7 mouse cellular contexts compared by ENCODE assay signal in genomic region chr4:116463231-116464125, GRCm38 (mm10). TPM values are rescaled to one million over a fixed set of nuclear protein-coding genes. Genes with fewer than 3 reads are reported as not detected.
A peak's percentile ranks its signal among the peaks of the same experiment; 100 is the strongest.
DNase-seq lines count a peak whose midpoint lies in the region; ATAC-seq and TF ChIP-seq lines count a peak whose summit lies in the region.

No protein-coding gene starts in this region.

- TF ChIP-seq CTCF in Patski (IDR thresholded peaks at IDR 0.05) = no peak
- no peak for TF ChIP-seq CTCF in cerebellum, adult 2 months (IDR thresholded peaks at IDR 0.05; ENCODE audit: borderline replicate concordance, insufficient read depth, low read depth, low read length)

- CTCF ChIA-PET in Patski (lab: Charles Lee) = interaction anchor here (1.0 to 1.6 kb wide), 2 partner anchors 16 to 17 kb away, joined by 3 to 4 read pairs; no protein-coding TSS in a partner anchor

- H3K36me3 ChIP-seq in hindbrain, embryonic 16.5 days (ENCODE audit: control insufficient read depth, insufficient read depth, low read length) = no peaks in the 10 kb centered on the region
- no peaks in the 10 kb centered on the region for H3K36me3 ChIP-seq in limb, embryonic 10.5 days
- no peaks in the 10 kb centered on the region for H3K36me3 ChIP-seq in midbrain, embryonic 12.5 days

- H3K9ac ChIP-seq in hindbrain, embryonic 16.5 days (ENCODE audit: low read depth, low read length) = peak overlapping the region; percentile 84
- H3K9ac ChIP-seq in midbrain, embryonic 12.5 days (replicated peaks) = peak overlapping the region; percentile 93

- WGBS in cerebellum, adult 2 months = under 1% methylated on average over 70 of the region's 74 CpGs
- under 1% methylated on average over 68 of the region's 74 CpGs for WGBS in hindbrain, embryonic 16.5 days
- WGBS in limb, embryonic 10.5 days = under 1% methylated on average over 72 of the region's 74 CpGs
- under 1% methylated on average over 73 of the region's 74 CpGs for WGBS in midbrain, embryonic 12.5 days

- in situ Hi-C loops in Patski (cut with MboI; ENCODE audit: low pct_unique_long_range_greater_than_20kb) = no loop called here

- H3K27me3 ChIP-seq in Patski = no peaks in the 10 kb centered on the region
- H3K27me3 ChIP-seq in cerebellum, adult 2 months (ENCODE audit: control insufficient read depth, insufficient read depth, low read length) = no peaks in the 10 kb centered on the region
- no peaks in the 10 kb centered on the region for H3K27me3 ChIP-seq in hindbrain, embryonic 16.5 days (replicated peaks; ENCODE audit: control insufficient read depth, insufficient read depth, low read length)
- no peaks in the 10 kb centered on the region for H3K27me3 ChIP-seq in limb, embryonic 10.5 days (ENCODE audit: low read depth, poor library complexity, severe bottlenecking)
- no peaks in the 10 kb centered on the region for H3K27me3 ChIP-seq in midbrain, embryonic 12.5 days

- H3K9me3 ChIP-seq in hindbrain, embryonic 16.5 days (ENCODE audit: control insufficient read depth, low read length) = no peaks in the 10 kb centered on the region
- H3K9me3 ChIP-seq in limb, embryonic 10.5 days (replicated peaks) = no peaks in the 10 kb centered on the region
- peaks cover 5% of the 10 kb centered on the region; the same call in 1 of the 2 replicates for H3K9me3 ChIP-seq in midbrain, embryonic 12.5 days

- no peaks in the 10 kb centered on the region; the same call in 1 of the 2 replicates for H3K4me1 ChIP-seq in cerebellum, adult 2 months (ENCODE audit: control insufficient read depth, insufficient read depth, low read length)
- H3K4me1 ChIP-seq in hindbrain, embryonic 16.5 days (ENCODE audit: control insufficient read depth, insufficient read depth, low read depth, low read length) = peaks cover 18% of the 10 kb centered on the region
- peaks cover 17% of the 10 kb centered on the region for H3K4me1 ChIP-seq in limb, embryonic 10.5 days
- peaks cover 24% of the 10 kb centered on the region for H3K4me1 ChIP-seq in midbrain, embryonic 12.5 days

- DNase-seq in Patski (ENCODE audit: low read depth, low spot score) = no peak
- DNase-seq in cerebellum, adult 2 months = peak; percentile 54 to 71
- DNase-seq in frontal cortex, postnatal 36 days (ENCODE audit: low spot score in 2 of 2) = peak; percentile 15 to 34
- peak; percentile 76 for DNase-seq in limb, embryonic 10.5 days (ENCODE audit: low spot score)
- peak; percentile 33 to 43 for DNase-seq in spleen, postnatal 36 days (ENCODE audit: low spot score in 2 of 2)

- no peak for TF ChIP-seq POLR2A in cerebellum, adult 2 months (IDR thresholded peaks at IDR 0.05; ENCODE audit: borderline replicate concordance, insufficient read depth, low read length)

- H3K4me2 ChIP-seq in hindbrain, embryonic 16.5 days (ENCODE audit: low read length) = peak overlapping the region; percentile 72
- H3K4me2 ChIP-seq in midbrain, embryonic 12.5 days (replicated peaks) = peak overlapping the region; percentile 68

- H3K4me3 ChIP-seq in cerebellum, adult 2 months (replicated peaks; ENCODE audit: insufficient read depth, low read depth, low read length) = peak overlapping the region; percentile 91
- H3K4me3 ChIP-seq in hindbrain, embryonic 16.5 days (ENCODE audit: low read length) = peak overlapping the region; percentile 91
- H3K4me3 ChIP-seq in limb, embryonic 10.5 days = peak overlapping the region; percentile 99
- H3K4me3 ChIP-seq in midbrain, embryonic 12.5 days = peak overlapping the region; percentile 98

- peak overlapping the region; percentile 72 for H3K27ac ChIP-seq in cerebellum, adult 2 months (ENCODE audit: insufficient read depth, low read length)
- peak overlapping the region; percentile 96 for H3K27ac ChIP-seq in hindbrain, embryonic 16.5 days (ENCODE audit: low read depth, low read length)
- H3K27ac ChIP-seq in limb, embryonic 10.5 days = peak overlapping the region; percentile 97
- peak overlapping the region; percentile 96 for H3K27ac ChIP-seq in midbrain, embryonic 12.5 days (replicated peaks)

- peak; percentile 8 for ATAC-seq in Patski
- ATAC-seq in hindbrain, embryonic 16.5 days = peak; percentile 70
- peak; percentile 79 for ATAC-seq in midbrain, embryonic 12.5 days (ENCODE audit: low FRiP score, low read depth)

- POLR2A ChIA-PET in Patski (lab: Charles Lee) = no interaction called here

RNA-seq across cellular contexts. Expression of gene Mast2, which starts 0.5 kb away (rescaled TPM):
- 36.5 TPM for polyA plus RNA-seq in Patski (2021)
- polyA plus RNA-seq in cerebellum, adult 2 months (2012; rRNA removed) = 79.2 and 82.6 TPM in 2 replicates
- 32.2 and 40.4 TPM in 2 replicates for polyA plus RNA-seq in hindbrain, embryonic 16.5 days (2015; fragmentation: Nextera tagmentation; extraction: Ambion mirVana)
- polyA plus RNA-seq in limb, embryonic 10.5 days (2016; fragmentation: Nextera tagmentation; extraction: Ambion mirVana) = 16.3 and 19.2 TPM in 2 replicates
- 37.4 and 38.8 TPM in 2 replicates for polyA plus RNA-seq in midbrain, embryonic 12.5 days (2016; fragmentation: Nextera tagmentation; extraction: Ambion mirVana)

RNA-seq across cellular contexts. Expression of gene Ipp, which starts 43.9 kb away (rescaled TPM):
- 15.9 TPM for polyA plus RNA-seq in Patski (2021)
- 7.5 and 7.6 TPM in 2 replicates for polyA plus RNA-seq in cerebellum, adult 2 months (2012; rRNA removed)
- 12.9 and 13.0 TPM in 2 replicates for polyA plus RNA-seq in hindbrain, embryonic 16.5 days (2015; fragmentation: Nextera tagmentation; extraction: Ambion mirVana)
- polyA plus RNA-seq in limb, embryonic 10.5 days (2016; fragmentation: Nextera tagmentation; extraction: Ambion mirVana) = 15.2 and 19.1 TPM in 2 replicates
- polyA plus RNA-seq in midbrain, embryonic 12.5 days (2016; fragmentation: Nextera tagmentation; extraction: Ambion mirVana) = 16.5 and 16.8 TPM in 2 replicates

Comparison
In these comparisons a context has a peak if more than half of its experiments do, and no peak if none do; other contexts are left out.
1. ATAC-seq: peak in every context shown above with its lines; median percentile 79 in midbrain, embryonic 12.5 days; 70 in hindbrain, embryonic 16.5 days; 8 in Patski.